Mouse (Mus musculus) urinary bladder, postnatal 25 days (tissue): ENCODE measurements around the gene Smyd5.
"Not testable (repeated sequence)": the region's sequence is repeated elsewhere in the genome, so short reads cannot be mapped to it uniquely, and the experiment has no call there.

Source experiments
- DNase-seq: peaks from one replicate; pipeline ENCODE4 v3.0.0; 2022; ENCODE audit warnings: low spot score

Gene Smyd5

DNA sequence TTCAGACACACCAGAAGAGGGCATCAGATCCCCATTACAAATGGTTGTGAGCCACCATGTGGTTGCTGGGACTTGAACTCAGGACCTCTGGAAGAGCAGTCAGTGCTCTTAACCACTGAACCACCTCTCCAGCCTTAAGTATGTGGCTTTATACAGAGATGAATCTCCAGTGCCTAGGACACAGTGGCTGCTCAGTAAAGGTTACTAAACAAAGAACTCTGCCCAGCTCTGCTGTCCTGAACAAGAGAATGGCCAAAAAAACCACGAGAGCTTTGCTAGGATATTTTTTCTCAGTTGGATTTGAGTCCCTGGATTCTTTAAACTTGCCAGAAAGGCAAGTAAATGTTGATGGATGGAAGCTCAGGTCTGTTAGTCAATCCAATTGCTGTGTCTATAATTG lies 18.4 kb downstream of the Smyd5 start:
- not testable (repeated sequence) for DNase-seq

DNA sequence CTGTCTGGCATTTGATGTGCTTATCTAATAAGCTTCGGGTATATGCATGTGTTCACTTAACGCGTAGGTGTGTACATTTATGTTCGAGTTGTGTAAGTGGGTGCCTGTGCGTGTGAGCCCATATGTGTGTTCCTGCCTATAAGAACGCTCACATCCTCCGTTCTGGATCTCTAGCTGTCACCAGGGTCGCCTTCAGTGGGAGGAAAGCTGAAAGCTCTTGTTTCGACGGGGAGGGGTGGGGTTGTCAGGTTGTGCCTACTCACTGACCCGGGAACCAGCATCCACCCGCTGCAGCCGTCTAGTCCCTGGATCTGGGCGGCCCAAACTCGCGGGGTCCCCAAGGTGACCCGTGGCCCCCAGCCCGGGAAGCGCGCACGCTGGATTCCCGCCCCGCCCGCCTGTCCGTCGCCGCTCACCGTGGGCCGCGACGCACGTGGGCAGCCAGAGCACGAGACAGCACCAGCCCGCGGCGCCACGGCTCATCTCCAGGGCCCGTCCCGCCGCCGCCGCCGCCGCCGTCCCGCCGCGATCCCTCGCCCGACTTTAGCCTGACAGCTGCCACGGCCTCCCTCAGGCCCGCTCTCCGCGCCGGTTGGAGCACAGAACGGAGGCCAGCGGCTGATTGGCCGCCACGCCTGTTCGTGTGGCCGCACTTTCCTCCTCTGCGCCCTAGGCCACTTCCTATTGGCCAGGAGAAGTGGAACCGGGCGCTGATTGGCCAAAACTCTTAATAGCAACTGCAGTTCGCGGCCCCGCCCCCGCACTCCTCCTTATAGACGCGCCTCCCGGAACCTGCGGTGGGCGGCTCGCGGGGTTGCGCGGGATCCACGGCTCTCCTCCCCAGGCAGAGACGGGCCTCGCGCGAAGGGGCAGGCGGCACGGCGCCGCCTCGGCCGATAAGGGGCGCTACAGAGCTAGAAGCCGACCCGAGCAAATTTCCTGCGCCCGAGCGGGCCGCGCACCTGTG lies 19.2 kb downstream of the Smyd5 start, which contains the start of gene Cct7:
Cct7 (plus strand) TSS at position 818 of the 967 bp plus-strand sequence.
- DNase-seq, result peak; percentile 96

DNA sequence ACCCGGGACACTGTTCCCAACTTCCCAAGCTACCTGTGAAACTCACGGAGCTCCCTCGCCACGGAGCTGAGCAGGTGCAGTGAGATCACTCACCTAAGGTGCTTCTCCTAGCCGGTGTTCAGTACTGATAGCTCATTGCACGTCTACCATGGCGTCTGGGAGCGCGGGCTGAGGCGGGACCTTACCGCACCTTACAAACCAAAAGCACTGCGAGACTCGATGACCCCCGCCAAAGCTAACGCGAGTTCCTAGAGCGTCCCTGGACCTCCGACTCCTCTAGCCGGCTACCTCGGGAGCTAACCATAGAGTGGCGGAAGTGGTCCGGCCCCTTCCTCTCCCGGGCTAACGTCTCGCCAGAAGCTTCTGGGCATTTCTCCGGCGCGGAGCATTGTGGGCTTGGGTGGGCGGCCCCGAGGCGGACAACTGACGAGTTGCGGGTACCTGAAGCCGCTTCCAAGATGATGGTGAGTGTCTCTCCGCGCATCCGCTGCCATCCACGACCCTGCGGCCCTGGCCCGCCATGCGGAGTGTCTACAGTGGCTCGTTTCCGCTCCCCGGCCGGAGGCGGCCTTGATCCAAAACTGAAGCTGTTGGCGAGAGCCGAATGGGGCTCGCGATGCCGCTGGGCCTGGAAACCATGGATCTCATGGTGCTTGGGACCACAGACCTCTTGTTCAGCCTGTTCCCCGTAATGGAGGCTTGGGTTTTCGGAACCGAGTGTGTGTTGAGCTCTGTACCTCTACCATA lies 20.0 kb downstream of the Smyd5 start, which contains the start of gene Pradc1:
Pradc1 (minus strand) TSS at position 307 of the 747 bp plus-strand sequence.
- DNase-seq, result peak; percentile 86

DNA sequence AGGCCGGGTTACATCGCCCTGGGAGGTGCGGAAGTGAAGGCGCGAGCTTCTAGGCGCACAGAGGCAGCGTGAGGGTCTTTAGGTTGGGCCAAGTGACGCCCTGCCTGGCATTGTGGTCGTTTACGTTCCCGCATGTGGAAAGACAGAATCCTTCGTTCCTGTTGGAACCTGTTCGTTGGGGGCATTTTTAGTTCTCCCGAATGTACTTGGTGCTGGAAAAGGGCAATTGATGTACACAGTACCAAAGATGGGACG lies 20.5 kb downstream of the Smyd5 start:
- DNase-seq, result no peak

- peak; percentile 9 for DNase-seq
Observed at GRCm38 (mm10) chr6:85452816-85453215, 21.0 kb downstream of the Smyd5 start.

- no peak for DNase-seq
Observed at GRCm38 (mm10) chr6:85459621-85460020, 27.8 kb downstream of the Smyd5 start.

DNA sequence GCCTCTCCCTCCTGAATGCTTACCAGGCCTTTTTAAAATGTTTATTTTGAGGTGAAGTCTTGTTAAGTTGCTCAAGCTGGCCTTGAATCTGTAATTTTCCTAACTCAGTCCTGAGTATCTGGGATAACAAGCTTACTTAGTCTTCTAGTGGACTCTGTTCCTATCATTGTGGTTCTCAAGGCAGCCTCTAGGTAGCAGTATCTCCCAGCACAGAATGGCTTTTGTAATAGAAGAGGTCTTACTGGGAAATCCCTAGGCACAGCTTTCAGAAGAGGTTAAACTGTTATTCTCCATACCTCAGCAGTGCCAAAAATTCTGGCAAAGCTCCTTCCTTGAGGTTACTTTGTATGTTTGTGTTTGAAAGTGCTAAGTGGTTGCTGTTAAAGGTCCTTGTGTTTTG lies 33.6 kb downstream of the Smyd5 start:
- no peak for DNase-seq

DNA sequence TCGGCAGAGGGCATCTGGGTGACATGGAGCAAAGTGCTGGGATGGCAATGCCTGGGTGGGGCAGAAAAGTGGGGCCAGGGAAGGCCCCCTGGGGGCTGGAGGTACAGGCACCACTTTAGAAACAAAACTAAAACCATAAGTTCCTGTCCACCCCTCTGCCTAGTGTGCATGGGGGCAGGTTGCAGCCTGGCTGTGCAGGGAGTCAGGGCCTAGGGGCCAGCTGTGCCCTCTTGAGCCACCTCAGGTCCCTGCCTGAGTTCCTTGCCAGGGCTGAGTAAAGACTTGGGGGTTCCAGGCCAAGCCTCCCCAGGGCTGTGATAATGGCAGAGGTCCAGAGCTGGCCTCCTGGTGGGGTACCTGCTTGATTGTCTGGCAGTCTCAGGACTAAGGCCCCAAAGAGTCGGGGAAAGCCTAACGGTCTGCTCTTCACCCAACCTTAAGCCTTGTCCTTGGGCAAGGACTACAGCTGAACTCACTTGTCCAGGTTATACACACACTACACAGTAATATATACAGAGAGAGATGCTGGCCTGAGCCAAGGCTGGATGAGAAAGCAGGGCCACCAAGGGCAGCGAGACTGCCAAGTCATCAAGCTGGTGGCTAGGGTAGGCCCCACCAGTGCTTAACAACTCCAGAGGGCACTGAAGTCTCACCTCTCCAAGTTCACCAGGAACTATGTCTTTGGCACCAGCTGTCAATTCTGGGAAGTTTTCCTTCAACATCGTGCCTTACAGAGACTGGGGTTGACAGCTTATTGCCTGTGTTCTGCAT lies 38.1 kb downstream of the Smyd5 start:
- no peak for DNase-seq

DNA sequence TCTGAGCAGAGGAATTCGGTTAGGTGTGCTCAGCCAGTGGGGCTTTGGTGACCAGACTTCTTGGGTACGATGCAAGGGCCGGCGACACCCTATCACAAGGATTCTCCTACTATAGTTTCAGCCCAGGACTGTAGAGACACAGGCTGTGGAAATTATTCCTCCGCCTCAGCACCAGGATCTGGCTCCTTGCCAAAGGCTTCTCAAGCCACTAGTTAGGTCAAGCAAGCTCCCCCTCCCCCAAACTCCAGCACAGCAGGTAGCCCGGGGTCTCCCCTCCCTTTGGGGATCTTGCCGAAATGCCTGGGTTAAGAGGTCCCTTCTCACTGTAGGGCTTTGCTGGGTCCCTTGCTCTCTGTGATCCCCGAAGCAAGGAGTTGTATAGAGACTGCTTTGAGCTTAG lies 40.2 kb downstream of the Smyd5 start:
- no peak for DNase-seq

DNA sequence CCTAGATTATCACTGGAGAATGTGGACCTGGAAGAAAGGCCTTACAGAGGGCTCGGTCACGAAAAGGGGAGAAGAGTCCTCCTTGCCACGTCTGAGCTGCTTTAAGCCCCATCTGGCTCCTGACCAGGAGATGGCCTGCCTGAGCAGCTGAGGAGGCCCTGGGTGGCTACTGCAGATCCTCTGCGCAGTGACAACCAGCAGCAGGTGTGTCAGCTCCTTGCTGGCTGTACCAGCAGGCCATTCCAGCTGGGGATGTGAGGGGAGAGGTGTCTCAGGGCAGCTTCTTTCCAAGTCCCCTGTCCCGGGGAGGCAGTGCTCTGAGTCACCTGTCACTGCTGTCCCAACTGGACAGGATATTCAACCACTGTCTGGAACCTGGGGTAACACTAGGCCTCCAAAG lies 40.8 kb downstream of the Smyd5 start:
- no peak for DNase-seq

GRCm38 (mm10) chr6:85475581-85475980 lies 43.8 kb downstream of the Smyd5 start:
- DNase-seq, result no peak

GRCm38 (mm10) chr6:85477366-85477917 lies 45.7 kb downstream of the Smyd5 start:
- DNase-seq, result no peak

DNA sequence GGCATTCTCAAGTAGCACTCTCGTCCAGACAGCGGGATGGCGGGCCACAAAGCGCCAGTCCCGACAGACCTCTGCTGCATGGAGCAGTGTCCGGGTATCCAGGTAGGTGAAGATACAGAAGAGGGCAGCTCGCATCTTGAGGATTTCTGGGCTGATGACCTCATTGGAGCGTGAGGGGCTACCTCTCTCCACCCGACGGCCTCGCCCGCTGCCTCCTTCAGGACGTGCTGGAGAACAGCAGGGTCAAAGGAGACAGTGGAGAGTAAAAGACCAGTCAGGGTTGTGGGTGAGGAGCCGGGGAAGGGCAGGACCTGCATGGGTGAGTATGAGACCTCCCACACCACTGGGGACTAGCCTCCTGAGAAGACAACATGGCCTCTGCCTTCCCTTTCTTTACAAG lies 46.6 kb downstream of the Smyd5 start:
- no peak for DNase-seq

GRCm38 (mm10) chr6:85479979-85480378 lies 48.2 kb downstream of the Smyd5 start:
- no peak for DNase-seq

DNA sequence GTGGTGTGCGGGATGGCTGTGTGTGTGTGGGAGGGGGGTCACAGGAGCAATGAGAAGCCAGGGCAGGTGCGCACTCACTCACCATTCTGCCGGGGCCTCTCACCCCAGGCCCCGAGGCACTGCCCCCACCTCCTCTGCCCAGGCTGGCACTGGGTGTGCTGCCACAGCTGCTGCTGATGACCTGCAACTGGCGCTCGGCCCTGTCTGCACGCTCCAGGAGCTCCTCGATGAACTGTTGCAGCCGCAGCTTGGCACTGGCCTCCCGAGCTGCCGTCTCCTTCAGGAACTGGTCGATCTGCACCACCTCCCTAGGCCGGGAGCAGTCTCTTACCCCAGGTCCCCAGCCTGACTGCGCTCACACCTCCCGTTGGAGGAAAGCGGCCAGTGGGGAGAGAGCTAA lies 48.9 kb downstream of the Smyd5 start:
- no peak for DNase-seq

DNA sequence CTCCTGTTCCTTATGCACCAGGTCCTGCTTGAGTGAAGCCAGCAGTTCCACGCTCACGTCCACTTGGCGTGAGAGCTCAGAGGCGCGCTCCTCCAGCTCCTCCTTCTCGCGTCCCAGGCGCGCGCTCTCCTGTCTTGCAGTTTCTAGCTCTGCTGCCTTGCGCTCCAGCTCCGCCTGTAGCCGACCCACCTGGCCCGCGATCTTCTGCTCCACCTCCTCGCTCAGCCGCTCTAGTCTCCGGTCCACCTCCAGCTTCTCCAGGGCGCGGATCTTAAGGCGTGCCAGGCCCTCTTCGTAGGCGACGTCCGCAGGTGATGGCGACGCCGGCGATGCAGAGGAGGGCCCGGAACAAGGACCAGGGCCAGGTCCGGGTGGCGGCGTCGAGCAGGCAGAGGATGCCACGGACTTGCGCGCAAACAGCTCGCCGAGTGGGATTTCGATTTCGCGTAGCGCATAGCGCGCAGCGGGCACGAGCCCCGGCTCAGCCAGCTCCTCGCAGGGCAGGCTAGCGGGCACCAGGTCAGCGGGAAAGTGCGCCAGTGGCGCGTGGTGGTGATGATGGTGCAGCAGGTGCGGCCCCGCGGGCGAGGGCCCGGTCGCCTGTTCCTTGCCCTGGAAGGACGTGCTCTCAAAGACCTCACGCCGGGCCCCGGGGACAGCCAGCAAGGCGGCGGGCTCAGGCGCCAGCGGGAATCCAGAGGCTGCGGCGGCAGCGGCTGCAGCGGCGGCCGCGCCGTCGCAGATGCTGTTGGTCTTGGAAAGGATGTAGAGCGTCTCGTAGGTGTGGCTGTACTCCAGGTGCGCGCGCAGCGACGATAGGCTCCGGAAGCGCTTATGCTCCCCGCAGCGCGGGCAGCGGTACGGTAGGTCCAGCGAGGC lies 52.3 kb downstream of the Smyd5 start:
- no peak for DNase-seq

DNA sequence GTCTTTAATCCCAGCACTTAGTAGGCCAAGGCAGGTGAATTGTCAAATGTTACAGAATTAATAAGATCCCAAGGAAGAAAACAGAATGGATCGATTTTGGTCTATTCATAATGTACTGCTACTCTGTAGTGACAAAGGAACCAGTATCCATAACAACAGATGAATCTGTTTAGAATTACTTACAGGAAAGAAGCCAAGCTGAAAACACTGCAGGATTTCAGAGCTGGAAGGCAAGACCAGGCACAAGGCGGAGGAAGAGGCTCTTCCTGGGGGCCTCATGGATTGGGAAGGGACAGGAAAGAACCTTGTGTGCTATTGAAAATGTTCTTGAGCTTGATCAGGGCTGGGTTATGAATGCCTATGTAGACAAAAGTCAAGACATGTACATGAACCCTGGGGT lies 53.9 kb downstream of the Smyd5 start:
- DNase-seq, result no peak

DNA sequence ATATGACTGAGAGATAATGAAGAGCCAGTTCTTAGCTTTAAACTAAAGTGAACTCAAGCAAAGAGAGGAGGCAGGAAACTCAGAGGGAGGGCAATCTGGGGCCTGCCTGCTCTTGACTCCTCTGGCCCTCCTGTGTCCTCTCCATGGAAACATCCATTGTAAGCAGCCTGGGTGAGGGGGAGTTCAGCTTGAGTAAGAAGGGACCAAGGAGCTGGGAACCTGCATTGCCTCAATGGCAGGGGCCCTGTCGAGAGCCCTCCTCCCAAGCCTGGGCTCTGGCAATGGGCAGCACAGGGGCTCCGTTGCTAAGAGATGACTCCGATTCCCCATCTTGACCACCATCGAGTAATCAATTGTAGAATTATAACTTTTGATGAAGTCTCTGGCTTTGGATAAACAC lies 56.7 kb downstream of the Smyd5 start:
- DNase-seq, result no peak

GRCm38 (mm10) chr6:85489717-85490116 lies 57.9 kb downstream of the Smyd5 start:
- no peak for DNase-seq

GRCm38 (mm10) chr6:85490252-85490651 lies 58.5 kb downstream of the Smyd5 start:
- DNase-seq, result no peak

DNA sequence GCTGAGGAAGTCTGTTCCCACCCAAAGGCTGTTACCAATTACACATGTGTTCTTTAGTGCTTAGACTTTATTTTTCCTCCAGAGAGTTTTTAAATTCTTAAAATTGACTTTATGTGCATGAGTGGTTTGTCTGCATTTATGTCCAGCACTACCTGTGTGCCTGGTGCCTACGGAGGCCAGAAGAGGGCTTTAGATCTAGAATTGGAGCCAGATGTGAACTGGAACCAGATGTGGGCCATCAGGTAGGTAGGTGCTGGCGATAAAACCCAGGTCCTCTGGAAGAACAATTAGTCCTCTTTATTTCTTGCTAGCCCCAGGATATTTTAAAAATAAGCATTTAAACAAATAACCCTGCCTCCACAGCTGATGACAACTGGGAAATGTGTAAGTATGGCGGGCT lies 59.8 kb downstream of the Smyd5 start:
- no peak for DNase-seq
